Mouse (Mus musculus) heart, embryonic 14.5 days (tissue): ENCODE data around the gene Stard7. TPM values are rescaled to one million over a fixed set of nuclear protein-coding genes. Genes with fewer than 3 reads are reported as not detected.
"Not testable (repeated sequence)": the region's sequence is repeated elsewhere in the genome, so short reads cannot be mapped to it uniquely, and the experiment has no call there.

Experiments used
- ATAC-seq: fragments of 200-750 bp; cut with Nextera tagmentation; 2 replicates; pipeline ENCODE4 v1.8.0; 2017; ENCODE audit warnings: low read depth, moderate TSS enrichment; ENCODE audit not compliant: insufficient number of reproducible peaks, insufficient read depth, low FRiP score
- H3K27ac ChIP-seq, 2 experiments: fragments of 200-500 bp in 1 of 2; fragments of 300-500 bp in 1 of 2; sonication (generic) in 1 of 2; replicated peaks in 1 of 2; 2 replicates each; pipeline ENCODE4 v1.5.1; 2012 to 2014; ENCODE audit warnings: low read depth in 2 of 2, low read length in 2 of 2, control low read depth in 1 of 2, mild to moderate bottlenecking in 1 of 2, mixed read lengths in 1 of 2; ENCODE audit not compliant: control insufficient read depth in 1 of 2, insufficient read depth in 1 of 2
- H3K27me3 ChIP-seq: fragments of 300-500 bp; sonication (generic); 2 replicates; pipeline ENCODE4 v1.6.1; 2014; ENCODE audit warnings: mild to moderate bottlenecking, low read length, control low read depth; ENCODE audit not compliant: control insufficient read depth, insufficient read depth
- H3K36me3 ChIP-seq: fragments of 300-500 bp; sonication (generic); 2 replicates; pipeline ENCODE4 v1.6.1; 2014; ENCODE audit warnings: mild to moderate bottlenecking, control low read depth, low read length, mixed read lengths; ENCODE audit not compliant: control insufficient read depth, insufficient read depth
- H3K4me1 ChIP-seq, 2 experiments: fragments of 200-500 bp in 1 of 2; fragments of 300-500 bp in 1 of 2; sonication (generic) in 1 of 2; 2 replicates each; pipeline ENCODE4 v1.6.1; 2012 to 2014; ENCODE audit warnings: low read length in 2 of 2, control low read depth in 1 of 2, mixed read lengths in 1 of 2; ENCODE audit not compliant: control insufficient read depth in 2 of 2, insufficient read depth in 2 of 2
- H3K4me2 ChIP-seq: fragments of 300-500 bp; sonication (generic); 2 replicates; pipeline ENCODE4 v1.6.1; 2014; ENCODE audit warnings: mild to moderate bottlenecking, low read length
- H3K4me3 ChIP-seq, 2 experiments: fragments of 200-500 bp in 1 of 2; fragments of 300-500 bp in 1 of 2; sonication (generic) in 1 of 2; 2 replicates each; pipeline ENCODE4 v1.5.1; 2012 to 2014; ENCODE audit warnings: low read length in 2 of 2, mild to moderate bottlenecking in 2 of 2, control low read depth in 1 of 2, low read depth in 1 of 2, moderate library complexity in 1 of 2; ENCODE audit not compliant: control insufficient read depth in 1 of 2, insufficient read depth in 1 of 2
- H3K9ac ChIP-seq: fragments of 300-500 bp; sonication (generic); 2 replicates; pipeline ENCODE4 v1.6.1; 2014; ENCODE audit warnings: mild to moderate bottlenecking, low read length
- H3K9me3 ChIP-seq: fragments of 300-500 bp; sonication (generic); 2 replicates; pipeline ENCODE4 v1.6.1; 2016; ENCODE audit warnings: low read length, control low read depth; ENCODE audit not compliant: control insufficient read depth
- WGBS: fragments of 180-500 bp; shearing (Covaris S2); extraction: QIAGEN DNeasy Blood & Tissue Kit; methylation state at CpG from one replicate; pipeline ENCODE4 v1.1.7; 2014; 5-methylcytosine and 5-hydroxymethylcytosine counted together
- polyA plus RNA-seq: library from polyadenylated mRNA; unstranded; fragments of >200 nt; fragmentation: Nextera tagmentation; extraction: Ambion mirVana; gene quantifications from 2 replicates; pipeline ENCODE4 v1.2.1, GENCODE M21; 2014

The Stard7 gene
- polyA plus RNA-seq, 1 experiment from 2014 or later, result 128 TPM

GRCm38 (mm10) chr2:127262480-127262879 is 7.5 kb upstream of the Stard7 start:
- H3K36me3 ChIP-seq, result peaks cover 25% of the 10 kb centered on the region
- no peaks in the 10 kb centered on the region for H3K9me3 ChIP-seq
- no peak for ATAC-seq

GRCm38 (mm10) chr2:127267854-127268253 is 2.2 kb upstream of the Stard7 start:
- WGBS, result 40% methylated on average over 4 of the region's 4 CpGs
- H3K36me3 ChIP-seq, result peaks cover 5% of the 10 kb centered on the region; the same call in 1 of the 2 replicates
- H3K9ac ChIP-seq, result no peak overlapping the region
- no peak overlapping the region for H3K27ac ChIP-seq
- H3K27me3 ChIP-seq, result no peaks in the 10 kb centered on the region
- ATAC-seq, result no peak
- H3K4me1 ChIP-seq, result no peaks in the 10 kb centered on the region; a peak in 1 of 4 replicates
- H3K9me3 ChIP-seq, result no peaks in the 10 kb centered on the region
- H3K4me3 ChIP-seq, result no peak overlapping the region
- H3K4me2 ChIP-seq, result no peak overlapping the region

More at GRCm38 (mm10) chr2:127262480-127262879, 7.5 kb upstream of the Stard7 start:
- Histone ChIP-seq H3K4me3 (no peak overlapping the region), H3K27ac (no peak overlapping the region), H3K4me1 (no peaks in the 10 kb centered on the region), H3K9ac (no peak overlapping the region), H3K27me3 (no peaks in the 10 kb centered on the region), H3K4me2 (no peak overlapping the region)

GRCm38 (mm10) chr2:127270300-127271041 is 453 bp downstream of the Stard7 start:
- H3K4me3 ChIP-seq, result peak overlapping the region; percentile 57 to 78
- H3K9me3 ChIP-seq, result no peaks in the 10 kb centered on the region
- peaks cover 6% of the 10 kb centered on the region; the same call in 1 of the 2 replicates for H3K36me3 ChIP-seq
- under 1% methylated on average over 74 of the region's 75 CpGs for WGBS
- H3K4me1 ChIP-seq, result peaks cover 2 to 11% of the 10 kb centered on the region in 2 experiments
- ATAC-seq, result peak; percentile 90
- peak overlapping the region; percentile 82 for H3K9ac ChIP-seq
- H3K4me2 ChIP-seq, result peak overlapping the region; percentile 84
- H3K27me3 ChIP-seq, result no peaks in the 10 kb centered on the region
- peak overlapping the region; percentile 92 to 94 for H3K27ac ChIP-seq

- H3K4me3 ChIP-seq, result peak overlapping the region; percentile 57 to 78
- peak overlapping the region; percentile 84 for H3K4me2 ChIP-seq
- H3K9me3 ChIP-seq, result no peaks in the 10 kb centered on the region
- 5% methylated on average over 8 of the region's 8 CpGs for WGBS
- H3K27ac ChIP-seq, result peak overlapping the region; percentile 77 to 92
- H3K27me3 ChIP-seq, result no peaks in the 10 kb centered on the region
- peaks cover 6% of the 10 kb centered on the region; the same call in 1 of the 2 replicates for H3K36me3 ChIP-seq
- H3K9ac ChIP-seq, result peak overlapping the region; percentile 82
- peaks cover 2 to 18% of the 10 kb centered on the region in 2 experiments for H3K4me1 ChIP-seq
- ATAC-seq, result no peak
Observed at GRCm38 (mm10) chr2:127271042-127271515, 1.1 kb downstream of the Stard7 start.

GRCm38 (mm10) chr2:127272049-127272448 is 2.0 kb downstream of the Stard7 start:
- H3K9me3 ChIP-seq, H3K36me3 ChIP-seq, H3K9ac ChIP-seq, ATAC-seq, H3K27me3 ChIP-seq, H3K27ac ChIP-seq, H3K4me3 ChIP-seq: not testable (repeated sequence)
- H3K4me2 ChIP-seq, result peak overlapping the region; percentile 84
- peaks cover 2 to 20% of the 10 kb centered on the region in 2 experiments for H3K4me1 ChIP-seq
- WGBS, result 91% methylated on average over 4 of the region's 4 CpGs

GRCm38 (mm10) chr2:127272806-127273205 is 2.8 kb downstream of the Stard7 start:
- Histone ChIP-seq H3K4me2 (no peak overlapping the region), H3K27ac (no peak overlapping the region)
- 92% methylated on average over 3 of the region's 3 CpGs for WGBS

GRCm38 (mm10) chr2:127274590-127274989 is 4.6 kb downstream of the Stard7 start:
- Histone ChIP-seq H3K4me3 (no peak overlapping the region), H3K9me3 (no peaks in the 10 kb centered on the region), H3K27me3 (no peaks in the 10 kb centered on the region), H3K27ac (peak overlapping the region in 1 of 2 experiments; percentile 53; a peak in 1 of 4 replicates), H3K4me1 (peaks cover 2 to 24% of the 10 kb centered on the region in 2 experiments), H3K9ac (no peak overlapping the region), H3K4me2 (peak overlapping the region; percentile 27), H3K36me3 (peaks cover 6% of the 10 kb centered on the region; the same call in 1 of the 2 replicates)
- WGBS, result 71% methylated on average over 2 of the region's 2 CpGs
- no peak for ATAC-seq

More at GRCm38 (mm10) chr2:127272806-127273205, 2.8 kb downstream of the Stard7 start:
- Histone ChIP-seq H3K9ac (no peak overlapping the region), H3K4me1 (peaks cover 2 to 20% of the 10 kb centered on the region in 2 experiments), H3K9me3 (no peaks in the 10 kb centered on the region), H3K36me3 (peaks cover 6% of the 10 kb centered on the region; the same call in 1 of the 2 replicates), H3K27me3 (no peaks in the 10 kb centered on the region), H3K4me3 (no peak overlapping the region)
- ATAC-seq, result no peak
